Mouse (Mus musculus) ovary, adult 2 months (tissue): ENCODE results near the gene Prrc2a. TPM values are rescaled to one million over a fixed set of nuclear protein-coding genes. Genes with fewer than 3 reads are reported as not detected.

Experiments used
- polyA plus RNA-seq: library from polyadenylated mRNA; depleted of rRNA; stranded (reverse); fragments of >200 nt; gene quantifications from 2 replicates; pipeline ENCODE4 v1.2.3, GENCODE M21; 2012; rRNA removed

Gene Prrc2a
- polyA plus RNA-seq, 1 experiment: 637 TPM

Other genes with a start within 250 kb of the Prrc2a start
- gene Neu1, start 233.6 kb downstream of the Prrc2a start, polyA plus RNA-seq: 41.7 and 43.1 TPM in 2 replicates
- 132 and 153 TPM in 2 replicates for gene Hspa1b, start 205.7 kb downstream of the Prrc2a start, polyA plus RNA-seq
- gene Gm20481, start 195.0 kb downstream of the Prrc2a start, polyA plus RNA-seq: 1.1 TPM in 1 of 2 replicates, not detected in the other
- 71.2 and 74.4 TPM in 2 replicates for gene Hspa1a, start 192.7 kb downstream of the Prrc2a start, polyA plus RNA-seq
- 0.28 and 0.47 TPM in 2 replicates for gene Hspa1l, start 192.2 kb downstream of the Prrc2a start, polyA plus RNA-seq
- 107 and 128 TPM in 2 replicates for gene Lsm2, start 183.0 kb downstream of the Prrc2a start, polyA plus RNA-seq
- 349 and 387 TPM in 2 replicates for gene Vars, start 163.9 kb downstream of the Prrc2a start, polyA plus RNA-seq
- 1.6 and 1.7 TPM in 2 replicates for gene Vwa7, start 148.3 kb downstream of the Prrc2a start, polyA plus RNA-seq
- gene Sapcd1, start 136.9 kb downstream of the Prrc2a start, polyA plus RNA-seq: 2.2 and 3.1 TPM in 2 replicates
- gene Msh5, start 118.2 kb downstream of the Prrc2a start, polyA plus RNA-seq: 2.8 and 3.2 TPM in 2 replicates
- 134 and 150 TPM in 2 replicates for gene Clic1, start 114.9 kb downstream of the Prrc2a start, polyA plus RNA-seq
- 113 and 116 TPM in 2 replicates for gene Ddah2, start 105.9 kb downstream of the Prrc2a start, polyA plus RNA-seq
- not detected in 2 replicates for gene Ly6g6c, start 99.5 kb downstream of the Prrc2a start, polyA plus RNA-seq
- 0.25 and 0.36 TPM in 2 replicates for gene Mpig6b, start 98.7 kb downstream of the Prrc2a start, polyA plus RNA-seq
- 13.7 and 17.0 TPM in 2 replicates for gene Ly6g6e, start 88.0 kb downstream of the Prrc2a start, polyA plus RNA-seq
- 7.4 and 8.5 TPM in 2 replicates for gene Ly6g6d, start 86.8 kb downstream of the Prrc2a start, polyA plus RNA-seq
- not detected in 2 replicates for gene Ly6g6f, start 79.3 kb downstream of the Prrc2a start, polyA plus RNA-seq
- gene Abhd16a, start 75.6 kb downstream of the Prrc2a start, polyA plus RNA-seq: 223 and 260 TPM in 2 replicates
- gene Ly6g5c, start 56.6 kb downstream of the Prrc2a start, polyA plus RNA-seq: not detected in 2 replicates
- gene Ly6g5b, start 49.5 kb downstream of the Prrc2a start, polyA plus RNA-seq: 1.5 and 2.3 TPM in 2 replicates
- 17.4 and 20.2 TPM in 2 replicates for gene Gpank1, start 43.4 kb downstream of the Prrc2a start, polyA plus RNA-seq
- 246 and 449 TPM in 2 replicates for gene Csnk2b, start 42.8 kb downstream of the Prrc2a start, polyA plus RNA-seq
- 7.9 and 13.4 TPM in 2 replicates for gene D17H6S53E, start 38.5 kb downstream of the Prrc2a start, polyA plus RNA-seq
- gene Apom, start 32.8 kb downstream of the Prrc2a start, polyA plus RNA-seq: 0.16 and 0.37 TPM in 2 replicates
- 379 and 401 TPM in 2 replicates for gene Bag6, start 29.7 kb downstream of the Prrc2a start, polyA plus RNA-seq
- 1.4 and 1.9 TPM in 2 replicates for gene Aif1, start 11.2 kb upstream of the Prrc2a start, polyA plus RNA-seq
- gene Lst1, start 23.5 kb upstream of the Prrc2a start, polyA plus RNA-seq: 15.6 and 19.9 TPM in 2 replicates
- 4.6 and 6.7 TPM in 2 replicates for gene Ltb, start 29.5 kb upstream of the Prrc2a start, polyA plus RNA-seq
- gene Tnf, start 37.1 kb upstream of the Prrc2a start, polyA plus RNA-seq: 0.62 and 0.77 TPM in 2 replicates
- gene Lta, start 40.5 kb upstream of the Prrc2a start, polyA plus RNA-seq: 0.16 and 0.36 TPM in 2 replicates
- gene Gm16181, start 55.9 kb upstream of the Prrc2a start, polyA plus RNA-seq: not detected in 2 replicates
- gene Atp6v1g2, start 68.8 kb upstream of the Prrc2a start, polyA plus RNA-seq: 6.9 and 13.4 TPM in 2 replicates
- 42.9 and 64.2 TPM in 2 replicates for gene Nfkbil1, start 70.9 kb upstream of the Prrc2a start, polyA plus RNA-seq
- gene Ddx39b, start 76.8 kb upstream of the Prrc2a start, polyA plus RNA-seq: 360 and 468 TPM in 2 replicates
- 422 and 558 TPM in 2 replicates for gene H2-D1, start 97.8 kb upstream of the Prrc2a start, polyA plus RNA-seq
- not detected in 2 replicates for gene H2-Q1, start 155.5 kb upstream of the Prrc2a start, polyA plus RNA-seq
- 1.3 and 2.0 TPM in 2 replicates for gene H2-Q2, start 177.3 kb upstream of the Prrc2a start, polyA plus RNA-seq
- gene H2-Q4, start 214.7 kb upstream of the Prrc2a start, polyA plus RNA-seq: 77.6 and 85.0 TPM in 2 replicates